18 mouse cellular contexts compared by ENCODE assay signal in the genomic region with DNA sequence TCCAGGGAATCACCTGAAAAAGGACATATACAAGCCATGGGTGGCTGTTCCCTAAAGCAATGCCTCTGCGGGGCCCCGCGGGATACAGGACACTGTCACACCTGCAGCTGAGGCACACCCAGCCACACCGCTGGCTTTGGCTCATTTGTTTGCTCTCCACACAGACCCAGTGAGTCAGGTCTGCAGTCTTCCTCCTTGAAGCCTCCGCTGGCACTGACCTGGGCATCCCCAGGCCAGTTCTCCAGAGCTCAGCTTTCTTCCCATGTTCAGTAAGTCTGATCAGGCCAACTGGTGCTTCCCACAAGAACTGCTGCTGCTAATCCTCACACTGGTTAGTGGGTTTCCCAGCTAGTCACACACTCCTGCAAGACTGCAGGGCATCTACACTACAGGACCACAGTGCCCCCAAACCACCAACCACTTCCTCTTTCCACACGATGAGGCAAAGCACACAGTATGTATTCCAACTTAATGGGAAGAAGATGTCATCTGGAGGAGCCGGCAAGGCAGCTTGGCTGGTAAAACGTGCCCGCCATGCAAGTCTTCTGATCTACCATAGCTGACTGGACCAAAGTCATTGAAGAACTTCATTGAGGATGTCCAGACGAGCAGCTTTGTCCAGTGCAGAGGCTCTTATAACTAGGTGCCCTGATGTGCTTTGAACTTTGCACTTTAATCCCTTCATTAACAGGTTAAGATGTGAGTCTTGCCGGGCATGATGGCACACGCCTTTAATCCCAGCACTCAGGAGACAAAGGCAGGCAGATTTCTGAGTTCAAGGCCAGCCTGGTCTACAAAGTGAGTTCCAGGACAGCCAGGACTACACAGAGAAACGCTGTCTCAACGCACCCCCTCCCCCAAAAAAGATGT. TPM values are rescaled to one million over a fixed set of nuclear protein-coding genes. Genes with fewer than 3 reads are reported as not detected.
DNase-seq lines count a peak whose midpoint lies in the region; ATAC-seq and TF ChIP-seq lines count a peak whose summit lies in the region.
"Had no signal": no experiment of that assay in that cellular context is flagged by ENCODE, and none has a peak within 500 bp of the region (broad histone marks: within the 10 kb centered on the region; RNA-seq: fewer than 3 reads in every experiment).

No protein-coding gene starts in this region.

- no peak for TF ChIP-seq CTCF in bone marrow macrophage, adult 2 months (IDR thresholded peaks at IDR 0.05; ENCODE audit: low read depth, low read length)

- TF ChIP-seq POLR2A in bone marrow macrophage, adult 2 months (IDR thresholded peaks at IDR 0.05; ENCODE audit: borderline replicate concordance, low read depth, low read length) = no peak

- peak overlapping the region; percentile 55 for H3K27ac ChIP-seq in bone marrow macrophage, adult 2 months (ENCODE audit: insufficient read depth, low read depth, low read length)
- H3K27ac ChIP-seq: forebrain, embryonic 15.5 days; hindbrain, embryonic 13.5 days; limb, embryonic 10.5 days; neural tube, embryonic 12.5 days had no signal

- no peak overlapping the region for H3K4me3 ChIP-seq in bone marrow macrophage, adult 2 months (ENCODE audit: insufficient read depth, low read length)
- H3K4me3 ChIP-seq: forebrain, embryonic 15.5 days; hindbrain, embryonic 13.5 days; limb, embryonic 10.5 days; neural tube, embryonic 12.5 days had no signal

- peak; percentile 34 for DNase-seq in lung, postnatal 36 days
- DNase-seq in lung, postnatal 4 days = no peak
- peak; percentile 47 to 59 for DNase-seq in thymus, postnatal 36 days
- DNase-seq in heart, postnatal 4 days = no peak
- no peak for DNase-seq in layer of hippocampus, adult 9-11 months
- no peak for DNase-seq in adrenal gland, postnatal 36 days
- DNase-seq: cerebellum, adult 2 months; embryo, embryonic 11 days; heart, adult 18-20 months; kidney, postnatal 25 days; right cerebral cortex, postnatal 25 days had no signal

- ATAC-seq in neutrophil, adult 5-6 weeks (ENCODE audit: extremely low read depth, insufficient number of reproducible peaks, low FRiP score, poor library complexity, severe bottlenecking) = peak; percentile 15; the same call in 1 of the 2 replicates
- ATAC-seq: forebrain, embryonic 15.5 days; intestine, embryonic 16.5 days had no signal

- H3K4me1 ChIP-seq in bone marrow macrophage, adult 2 months (ENCODE audit: control insufficient read depth, insufficient read depth, low read length) = peaks cover 55% of the 10 kb centered on the region
- H3K4me1 ChIP-seq: forebrain, embryonic 15.5 days; hindbrain, embryonic 13.5 days; limb, embryonic 10.5 days; neural tube, embryonic 12.5 days had no signal

RNA-seq across cellular contexts. Expression of gene Bid, which starts 14.6 kb away (rescaled TPM):
- 28.1 and 28.9 TPM in 2 replicates for polyA plus RNA-seq in bone marrow macrophage, adult 2 months (2012; ENCODE audit: insufficient read depth, insufficient read length, missing spikeins)
- 48.6 and 57.5 TPM in 2 replicates for total RNA-seq in neutrophil, adult 5-6 weeks (2017)
- total RNA-seq in heart, postnatal 4 days (2021) = 1 to 10 TPM; 2.7 to 3.7 TPM
- total RNA-seq in adrenal gland, postnatal 36 days (2021) = 1 to 10 TPM; 4.5 to 5.9 TPM

Comparison
In these comparisons a context has a peak if more than half of its experiments do, and no peak if none do; other contexts are left out.
1. DNase-seq: peak in lung, postnatal 36 days (single experiment) and thymus, postnatal 36 days (2 of 2); none in lung, postnatal 4 days (0 of 2), heart, postnatal 4 days (single experiment), layer of hippocampus, adult 9-11 months (single experiment) and adrenal gland, postnatal 36 days (0 of 2).